Mouse (Mus musculus): ENCODE data around the gene Gm10837. TPM values are rescaled to one million over a fixed set of nuclear protein-coding genes. Genes with fewer than 3 reads are reported as not detected.
A peak's percentile ranks its signal among the peaks of the same experiment; 100 is the strongest.

Gene Gm10837
- polyA plus RNA-seq, 1 experiment from 2014 or later: 0.58 TPM

DNA sequence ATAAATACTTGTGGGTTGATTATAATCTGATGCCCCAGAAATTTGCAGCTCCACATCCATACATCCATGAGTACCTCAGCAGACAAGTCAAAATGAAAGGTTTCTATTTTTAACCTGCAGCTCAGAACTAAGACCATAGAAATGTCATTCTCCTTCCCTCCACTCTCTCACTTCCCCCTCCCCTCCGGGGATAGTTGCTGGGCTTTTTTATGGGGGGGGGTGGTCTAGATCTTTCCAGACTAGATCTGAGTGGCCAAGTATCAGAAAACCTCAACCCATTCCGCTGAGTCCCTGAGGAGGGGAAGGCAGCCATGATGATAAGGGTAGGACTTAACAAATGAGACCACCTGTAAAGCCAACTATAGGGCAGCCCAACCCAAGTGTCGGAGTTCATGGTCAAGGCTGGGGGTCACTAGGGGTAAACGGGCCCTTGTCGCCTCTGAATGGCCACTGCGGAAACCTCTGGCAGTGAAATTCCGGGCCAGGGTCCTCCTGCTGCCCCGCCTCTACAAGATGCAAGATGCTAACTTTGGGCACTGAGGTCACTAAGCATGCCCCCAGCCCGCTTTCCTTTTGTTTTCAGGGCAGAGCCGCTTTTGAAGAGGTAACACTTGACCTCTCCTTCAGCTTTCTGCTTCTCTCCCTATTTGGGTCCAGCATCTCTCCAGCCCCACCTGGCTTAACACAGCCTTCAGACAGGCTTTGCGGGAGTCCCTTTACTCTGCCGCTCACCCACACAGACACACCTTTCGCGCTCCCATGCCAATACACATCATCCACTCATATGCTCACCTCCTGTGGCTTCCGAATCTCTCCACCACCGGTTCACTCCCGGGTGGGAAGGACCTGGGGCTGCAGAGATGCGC lies 6.6 kb upstream of the Gm10837 start:
- peak overlapping the region; percentile 78; the same call in 1 of the 2 replicates for H3K27ac ChIP-seq
- H3K9me3 ChIP-seq (replicated peaks): no peaks in the 10 kb centered on the region
- no peak overlapping the region; the same call in 1 of the 2 replicates for H3K9ac ChIP-seq
- H3K4me1 ChIP-seq: peaks cover 17% of the 10 kb centered on the region
- peak overlapping the region; percentile 52 for H3K4me2 ChIP-seq (replicated peaks)
- 0 out of 2 replicates have a peak overlapping the region, but pooled peaks have one; percentile 20 for H3K4me3 ChIP-seq
- H3K27me3 ChIP-seq: peaks cover 63% of the 10 kb centered on the region
- no peaks in the 10 kb centered on the region for H3K36me3 ChIP-seq
- WGBS: 4% methylated on average over 18 of the region's 18 CpGs
- no peak for ATAC-seq (ENCODE audit: low FRiP score)

DNA sequence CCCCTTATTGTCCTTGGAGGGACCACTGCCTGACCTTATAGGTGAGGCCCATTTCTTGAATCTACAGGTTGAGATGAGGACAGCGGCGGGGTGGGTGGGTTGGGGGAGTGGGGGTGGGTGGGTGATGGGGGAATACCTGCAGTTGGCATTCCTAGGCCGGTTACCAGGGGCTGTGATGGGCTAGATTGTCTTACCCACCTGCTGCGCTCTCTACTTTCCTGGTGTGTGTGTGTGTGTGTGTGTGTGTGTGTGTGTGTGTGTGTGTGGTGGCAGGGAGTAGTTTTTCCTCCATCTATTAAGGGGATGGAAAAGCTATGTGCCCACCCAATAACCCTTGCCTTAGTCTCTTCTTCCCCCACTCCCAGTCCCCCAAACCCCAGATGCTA lies 5.9 kb upstream of the Gm10837 start:
- Histone ChIP-seq H3K4me1 (peaks cover 17% of the 10 kb centered on the region), H3K27me3 (peaks cover 67% of the 10 kb centered on the region), H3K4me2 (replicated peaks) (peak overlapping the region; percentile 52), H3K9ac (0 out of 2 replicates have a peak overlapping the region, but pooled peaks have one; percentile 45), H3K4me3 (0 out of 2 replicates have a peak overlapping the region, but pooled peaks have one; percentile 20), H3K9me3 (replicated peaks) (no peaks in the 10 kb centered on the region), H3K27ac (no peak overlapping the region; the same call in 1 of the 2 replicates), H3K36me3 (no peaks in the 10 kb centered on the region)
- WGBS: 10% methylated on average over 4 of the region's 4 CpGs
- ATAC-seq (ENCODE audit: low FRiP score): no peak

DNA sequence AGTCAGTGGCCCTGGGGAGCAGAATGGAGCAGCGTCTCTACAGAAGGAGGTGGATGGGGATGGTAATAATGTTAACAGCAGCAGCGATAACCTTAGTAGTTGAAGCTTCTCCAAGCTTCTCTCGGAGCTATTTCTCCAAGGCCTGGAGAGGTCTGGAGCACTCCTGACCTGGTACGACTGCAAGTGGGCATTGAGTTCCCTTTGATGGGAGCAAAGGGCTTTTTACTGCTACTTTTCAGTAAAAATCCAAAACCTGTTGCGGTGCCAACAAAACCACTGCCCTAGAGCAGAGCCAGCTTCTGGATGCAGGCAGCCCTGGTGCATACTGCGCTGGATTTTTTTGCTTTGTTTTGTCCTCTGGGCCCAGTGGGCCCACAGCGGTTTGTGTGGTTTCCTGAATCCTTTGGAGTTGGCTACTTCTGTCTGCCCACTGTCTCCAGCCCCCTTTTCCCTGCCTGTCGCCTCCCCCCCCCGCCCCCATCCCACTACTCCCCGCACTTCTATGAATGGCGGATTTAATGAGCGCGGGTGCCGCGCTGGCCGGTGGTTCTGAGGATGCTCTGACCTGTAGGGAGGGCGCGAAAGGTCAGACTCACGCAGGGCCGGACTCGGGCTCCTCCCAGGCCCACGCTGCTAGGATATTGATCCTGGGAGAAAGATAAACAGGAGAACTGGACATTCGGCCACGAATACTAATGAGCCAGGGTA lies 5.4 kb upstream of the Gm10837 start:
- peak overlapping the region; percentile 57; the same call in 1 of the 2 replicates for H3K27ac ChIP-seq
- 2% methylated on average over 24 of the region's 24 CpGs for WGBS

DNA sequence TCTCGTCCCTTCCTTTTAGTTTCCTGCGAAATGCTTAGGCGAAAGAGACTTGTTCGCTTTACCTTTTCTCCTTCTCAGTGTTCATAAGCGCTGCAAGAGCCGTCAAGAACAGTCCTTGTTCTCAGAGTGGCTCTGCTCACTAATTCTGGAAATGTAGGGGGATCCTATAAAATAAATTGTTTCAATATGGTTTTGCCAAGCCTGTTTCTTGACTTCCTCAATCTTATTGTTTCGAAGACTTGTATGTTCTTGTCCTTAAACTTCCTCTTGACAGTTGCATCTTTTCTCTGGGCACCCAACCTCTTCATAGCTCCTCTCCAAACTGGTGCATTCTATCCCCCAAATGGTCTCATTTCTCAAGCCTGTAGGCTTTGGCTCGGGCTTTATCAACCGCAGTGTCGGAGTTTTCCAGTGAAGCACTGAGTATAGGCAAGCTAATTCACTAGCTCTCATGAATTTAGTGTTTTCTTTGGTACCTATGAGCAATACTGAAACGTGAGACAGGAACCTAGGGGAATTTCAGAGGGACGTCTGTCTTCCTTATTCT lies 4.7 kb upstream of the Gm10837 start:
- no peak for ATAC-seq (ENCODE audit: low FRiP score)
- H3K4me1 ChIP-seq: peaks cover 22% of the 10 kb centered on the region
- H3K27me3 ChIP-seq: peaks cover 72% of the 10 kb centered on the region
- peak overlapping the region; percentile 20; the same call in 1 of the 2 replicates for H3K4me3 ChIP-seq
- 0 out of 2 replicates have a peak overlapping the region, but pooled peaks have one; percentile 45 for H3K9ac ChIP-seq
- peak overlapping the region; percentile 57; the same call in 1 of the 2 replicates for H3K27ac ChIP-seq
- H3K4me2 ChIP-seq (replicated peaks): peak overlapping the region; percentile 52
- no peaks in the 10 kb centered on the region for H3K9me3 ChIP-seq (replicated peaks)
- H3K36me3 ChIP-seq: no peaks in the 10 kb centered on the region
- WGBS: 2% methylated on average over 12 of the region's 12 CpGs

More for the DNA sequence above, 5.4 kb upstream of the Gm10837 start:
- Histone ChIP-seq H3K4me3 (peak overlapping the region; percentile 20), H3K27me3 (peaks cover 69% of the 10 kb centered on the region), H3K4me1 (peaks cover 17% of the 10 kb centered on the region), H3K9me3 (replicated peaks) (no peaks in the 10 kb centered on the region), H3K36me3 (no peaks in the 10 kb centered on the region), H3K9ac (peak overlapping the region; percentile 45), H3K4me2 (replicated peaks) (peak overlapping the region; percentile 52)
- no peak for ATAC-seq (ENCODE audit: low FRiP score)

DNA sequence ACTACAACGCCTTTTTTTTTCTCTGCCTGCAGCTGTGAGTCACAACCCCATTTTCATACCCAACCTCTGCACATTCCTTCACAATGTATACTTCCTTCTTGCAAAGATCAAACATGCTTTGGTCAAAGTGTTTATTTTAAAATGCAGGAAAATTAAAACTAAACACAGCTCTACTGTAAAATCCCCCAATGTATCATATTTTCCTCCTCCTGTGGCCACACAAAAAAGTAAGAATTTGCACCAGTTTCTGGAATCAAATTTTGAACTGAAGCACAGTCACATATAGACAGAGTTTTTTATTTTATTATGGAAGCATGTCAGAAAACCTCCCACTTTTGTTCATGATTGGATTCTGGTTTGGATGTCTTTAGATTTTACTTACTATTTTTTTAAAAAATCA lies 3.8 kb upstream of the Gm10837 start:
- 11% methylated on average over 1 of the region's 1 CpGs for WGBS
- Histone ChIP-seq H3K36me3 (no peaks in the 10 kb centered on the region), H3K27ac (no peak overlapping the region), H3K4me2 (replicated peaks) (no peak overlapping the region), H3K9me3 (replicated peaks) (no peaks in the 10 kb centered on the region), H3K9ac (no peak overlapping the region), H3K4me3 (no peak overlapping the region), H3K27me3 (peaks cover 74% of the 10 kb centered on the region), H3K4me1 (peaks cover 19% of the 10 kb centered on the region)
- ATAC-seq (ENCODE audit: low FRiP score): no peak

DNA sequence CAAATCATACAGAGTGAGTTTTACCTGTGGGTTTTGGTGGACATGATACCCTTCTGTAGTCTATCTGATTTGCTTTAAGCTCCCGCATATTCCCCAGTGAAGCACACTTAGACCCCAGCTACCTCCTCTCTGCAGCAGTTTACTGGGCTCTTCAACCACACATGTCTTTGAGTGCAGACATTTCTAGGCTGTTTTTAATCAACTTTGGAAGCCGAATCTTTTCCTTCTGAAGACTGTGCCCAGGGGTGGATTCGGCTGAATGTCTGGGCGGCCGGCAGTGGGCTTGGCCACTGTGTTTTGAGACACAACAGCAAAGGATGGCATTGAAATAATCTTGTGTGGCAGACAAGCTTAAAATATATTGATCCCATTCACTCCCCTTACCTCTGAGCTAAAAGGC lies 3.0 kb upstream of the Gm10837 start:
- 0 out of 2 replicates have a peak overlapping the region, but pooled peaks have one; percentile 18 for H3K27ac ChIP-seq
- WGBS: 5% methylated on average over 5 of the region's 5 CpGs
- no peak for ATAC-seq (ENCODE audit: low FRiP score)
- H3K9me3 ChIP-seq (replicated peaks): no peaks in the 10 kb centered on the region
- H3K4me1 ChIP-seq: peaks cover 18% of the 10 kb centered on the region
- 0 out of 2 replicates have a peak overlapping the region, but pooled peaks have one; percentile 8 for H3K4me2 ChIP-seq (replicated peaks)
- H3K9ac ChIP-seq: no peak overlapping the region
- peaks cover 70% of the 10 kb centered on the region for H3K27me3 ChIP-seq
- no peaks in the 10 kb centered on the region for H3K36me3 ChIP-seq
- H3K4me3 ChIP-seq: no peak overlapping the region

DNA sequence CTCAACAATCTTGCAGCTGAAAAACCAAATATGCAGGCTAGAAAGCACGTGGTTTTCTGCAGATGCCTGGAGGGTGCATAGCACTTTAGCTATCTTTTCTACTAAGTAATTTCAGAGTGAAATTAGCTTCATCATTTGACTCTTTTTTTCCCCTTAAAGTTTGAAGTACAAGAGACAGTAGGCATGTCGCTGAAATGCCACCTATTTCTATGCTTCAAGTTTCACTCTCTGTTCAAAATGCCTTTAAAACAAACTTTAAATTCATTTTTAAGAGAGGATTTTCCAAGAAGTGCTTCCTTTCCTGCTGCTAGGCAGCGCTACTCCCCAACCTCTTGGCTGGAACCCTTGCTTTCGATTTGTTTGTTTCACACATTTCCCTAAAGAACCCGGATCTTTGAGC lies 1.3 kb upstream of the Gm10837 start:
- H3K36me3 ChIP-seq: no peaks in the 10 kb centered on the region
- H3K4me1 ChIP-seq: peaks cover 14% of the 10 kb centered on the region
- peaks cover 67% of the 10 kb centered on the region for H3K27me3 ChIP-seq
- H3K9ac ChIP-seq: no peak overlapping the region
- no peak overlapping the region for H3K27ac ChIP-seq
- 1% methylated on average over 5 of the region's 5 CpGs for WGBS
- ATAC-seq (ENCODE audit: low FRiP score): no peak
- H3K4me2 ChIP-seq (replicated peaks): peak overlapping the region; percentile 41
- H3K4me3 ChIP-seq: no peak overlapping the region
- no peaks in the 10 kb centered on the region; the same call in 1 of the 2 replicates for H3K9me3 ChIP-seq (replicated peaks)

DNA sequence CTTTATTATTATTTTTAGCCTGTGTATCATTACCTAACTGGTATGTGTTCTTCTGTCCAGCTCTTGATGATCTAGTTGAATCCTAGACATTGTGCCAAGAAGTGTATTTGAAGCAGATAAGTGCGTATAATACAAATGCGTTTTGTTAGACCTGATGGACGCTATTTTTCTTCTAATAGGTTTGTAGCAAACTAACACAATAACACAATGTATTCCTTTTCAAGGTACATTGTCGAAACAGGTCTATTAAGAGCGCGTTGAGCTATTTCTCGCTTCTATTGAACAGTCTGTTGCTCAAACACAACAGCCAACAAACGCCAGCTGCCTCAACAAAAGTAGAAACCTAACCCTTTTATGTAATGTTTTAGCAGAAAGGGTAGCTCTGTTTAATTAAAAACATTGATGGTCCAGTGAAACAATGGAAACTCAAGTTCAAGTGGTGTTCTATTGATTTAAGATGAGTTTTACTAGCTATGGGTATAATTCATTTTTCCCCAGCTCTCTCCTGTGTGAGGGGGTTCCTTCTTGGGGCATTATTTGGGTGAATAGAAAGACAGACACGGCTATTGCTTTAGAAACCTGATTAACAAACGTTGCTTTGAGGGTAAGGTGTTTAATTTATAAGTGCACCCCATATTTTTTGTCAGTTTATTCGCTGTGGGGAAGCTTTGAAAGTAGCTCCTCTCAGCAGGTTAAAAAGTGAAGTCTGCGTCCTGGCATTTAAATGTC lies 536 bp upstream of the Gm10837 start:
- H3K4me3 ChIP-seq: peak overlapping the region; percentile 33
- peaks cover 4% of the 10 kb centered on the region; the same call in 1 of the 2 replicates for H3K9me3 ChIP-seq (replicated peaks)
- peaks cover 13% of the 10 kb centered on the region for H3K4me1 ChIP-seq
- peak overlapping the region; percentile 54 for H3K4me2 ChIP-seq (replicated peaks)
- H3K9ac ChIP-seq: no peak overlapping the region
- no peak overlapping the region for H3K27ac ChIP-seq
- peaks cover 63% of the 10 kb centered on the region for H3K27me3 ChIP-seq
- no peaks in the 10 kb centered on the region for H3K36me3 ChIP-seq
- 3% methylated on average over 12 of the region's 12 CpGs for WGBS
- no peak for ATAC-seq (ENCODE audit: low FRiP score)

DNA sequence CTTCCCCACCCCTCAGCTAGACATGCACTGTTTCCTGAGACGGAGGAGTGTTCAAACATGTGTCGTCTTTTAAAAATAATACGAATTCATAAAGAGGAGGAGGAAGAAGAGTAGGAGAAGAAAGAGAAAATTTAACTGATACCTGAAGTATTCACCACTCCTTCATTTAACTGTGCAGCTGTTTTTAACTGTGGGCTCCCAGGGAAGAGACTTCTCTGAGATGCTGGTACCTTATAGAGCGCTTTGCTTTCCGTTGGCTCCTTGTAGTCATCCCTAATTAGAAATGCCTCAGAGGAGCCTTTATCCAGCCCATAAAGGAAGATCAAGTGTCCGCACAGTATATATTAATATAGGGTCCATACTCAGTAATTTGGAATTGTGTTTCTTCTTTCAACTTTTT lies 1.1 kb downstream of the Gm10837 start:
- ATAC-seq (ENCODE audit: low FRiP score): no peak
- Histone ChIP-seq H3K36me3 (no peaks in the 10 kb centered on the region), H3K4me2 (replicated peaks) (no peak overlapping the region), H3K4me3 (no peak overlapping the region), H3K4me1 (peaks cover 6% of the 10 kb centered on the region; the same call in 1 of the 2 replicates), H3K9me3 (replicated peaks) (peaks cover 4% of the 10 kb centered on the region; the same call in 1 of the 2 replicates), H3K9ac (no peak overlapping the region), H3K27me3 (peaks cover 47% of the 10 kb centered on the region), H3K27ac (no peak overlapping the region)
- WGBS: 69% methylated on average over 6 of the region's 6 CpGs

DNA sequence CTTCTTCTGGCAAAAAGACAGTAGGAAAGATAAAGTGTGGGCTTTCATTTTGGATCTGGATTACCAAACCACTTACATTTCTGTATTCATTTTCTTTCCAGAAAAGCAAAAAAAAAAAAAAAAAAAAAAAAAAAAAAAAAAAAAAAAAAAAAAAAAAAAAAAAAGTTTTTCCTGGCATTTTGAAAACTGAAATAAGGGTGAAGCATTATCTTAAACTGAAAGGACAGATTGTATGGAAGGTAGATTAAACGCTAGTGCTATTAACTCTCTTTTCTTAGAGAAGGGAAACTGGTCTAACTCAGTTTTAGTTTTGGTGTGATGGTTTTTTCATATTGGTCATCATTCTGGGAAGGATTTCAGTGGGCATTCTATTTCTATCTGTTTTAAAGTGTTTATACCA lies 1.6 kb downstream of the Gm10837 start:
- Histone ChIP-seq H3K4me2 (replicated peaks) (no peak overlapping the region), H3K27ac (no peak overlapping the region), H3K9me3 (replicated peaks) (peaks cover 4% of the 10 kb centered on the region; the same call in 1 of the 2 replicates), H3K36me3 (no peaks in the 10 kb centered on the region), H3K4me1 (peaks cover 6% of the 10 kb centered on the region; the same call in 1 of the 2 replicates), H3K9ac (no peak overlapping the region), H3K4me3 (no peak overlapping the region), H3K27me3 (peaks cover 45% of the 10 kb centered on the region)
- ATAC-seq (ENCODE audit: low FRiP score): no peak
- 68% methylated on average over 1 of the region's 1 CpGs for WGBS

DNA sequence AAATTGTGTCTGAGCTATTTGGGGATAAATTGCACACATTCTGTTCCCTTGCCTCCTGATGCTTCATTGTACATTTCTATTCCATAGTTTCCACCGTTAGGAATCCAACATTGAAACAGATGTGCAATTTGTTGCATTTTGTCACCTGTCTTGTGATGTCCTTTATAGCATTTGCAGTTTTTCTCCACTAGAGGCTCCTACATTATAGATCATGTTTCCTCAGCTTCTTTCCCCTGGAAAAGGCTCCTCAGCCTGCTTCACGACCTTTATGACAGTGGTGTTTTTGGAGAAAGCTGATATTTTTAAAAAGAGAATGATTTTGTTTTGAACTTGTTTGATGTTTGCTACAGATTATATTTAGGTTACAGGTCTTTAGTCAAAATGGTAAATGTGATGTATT lies 18.7 kb downstream of the Gm10837 start:
- no peak overlapping the region for H3K4me2 ChIP-seq (replicated peaks)
- WGBS: 36% methylated on average over 2 of the region's 2 CpGs
- no peaks in the 10 kb centered on the region for H3K27me3 ChIP-seq
- H3K4me1 ChIP-seq: no peaks in the 10 kb centered on the region
- no peak overlapping the region for H3K9ac ChIP-seq
- ATAC-seq (ENCODE audit: low FRiP score): no peak
- H3K36me3 ChIP-seq: no peaks in the 10 kb centered on the region
- H3K4me3 ChIP-seq: no peak overlapping the region
- no peak overlapping the region for H3K27ac ChIP-seq
- no peaks in the 10 kb centered on the region for H3K9me3 ChIP-seq (replicated peaks)
